Mouse (Mus musculus) C2C12 (cell line): ENCODE measurements around the gene Hs6st3.

Experiments
- CTCF ChIP-seq: IDR thresholded peaks from one replicate; pipeline ENCODE4 v1.5.1; 2011; ENCODE audit not compliant: control insufficient read depth, insufficient read depth, insufficient read length
- MYOD1 ChIP-seq: IDR thresholded peaks from one replicate; pipeline ENCODE4 v1.6.1; 2011; ENCODE audit warnings: low read depth; ENCODE audit not compliant: control insufficient read depth, insufficient read length
- USF1 ChIP-seq: IDR thresholded peaks from one replicate; pipeline ENCODE4 v1.6.1; 2011; ENCODE audit warnings: low read depth, mild to moderate bottlenecking, control low read depth, moderate library complexity

DNA sequence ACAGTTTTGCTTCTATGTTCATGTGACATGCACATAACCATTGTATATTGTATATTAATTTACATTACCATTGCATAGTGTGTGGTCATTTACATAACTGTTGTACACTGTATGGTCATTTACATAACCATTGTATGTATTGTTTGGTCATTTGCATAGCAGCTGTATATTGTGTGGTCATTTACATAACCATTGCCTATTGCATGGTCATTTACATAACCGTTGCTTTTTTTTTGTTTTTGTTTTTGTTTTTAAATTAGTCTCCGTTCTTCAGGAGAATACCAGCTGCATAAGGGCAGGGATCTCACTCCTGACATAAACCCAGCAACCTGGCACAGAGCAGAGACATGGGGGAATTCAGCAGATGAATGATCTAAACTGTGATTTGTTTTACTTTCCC is 95.5 kb downstream of the Hs6st3 start:
- TF ChIP-seq CTCF (no peak), MYOD1 (no peak), USF1 (no peak)
